Mouse (Mus musculus): ENCODE results near the gene Nrsn2.
A peak's percentile ranks its signal among the peaks of the same experiment; 100 is the strongest.
"Not testable (repeated sequence)": the region's sequence is repeated elsewhere in the genome, so short reads cannot be mapped to it uniquely, and the experiment has no call there.

Nrsn2 gene

DNA sequence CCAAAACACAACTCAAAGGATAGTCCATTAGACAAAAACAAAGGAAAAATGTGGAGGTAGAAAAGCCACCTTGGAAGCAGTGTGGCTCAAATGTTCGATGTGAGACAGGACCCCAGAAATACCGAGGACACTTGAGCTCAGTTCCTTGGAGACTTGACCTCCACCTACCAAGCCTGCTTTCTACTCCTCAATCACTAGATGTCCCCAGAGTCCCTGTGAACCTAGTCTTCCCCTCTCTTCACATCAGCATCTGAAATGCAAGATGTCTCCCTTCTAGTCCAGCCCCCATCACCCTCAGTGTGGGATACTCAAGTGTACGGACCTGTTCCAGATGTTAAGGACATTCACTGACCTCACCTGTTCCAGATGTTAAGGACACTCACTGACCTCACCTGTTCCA, 16.3 kb upstream of the Nrsn2 start:
- DNase-seq (ENCODE audit: low read depth, low spot score), result peak; percentile 88

- no peak for DNase-seq (ENCODE audit: low read depth, low spot score)
These were observed 7.8 kb upstream of the Nrsn2 start for GRCm38 (mm10) chr2:152384191-152384590.

DNA sequence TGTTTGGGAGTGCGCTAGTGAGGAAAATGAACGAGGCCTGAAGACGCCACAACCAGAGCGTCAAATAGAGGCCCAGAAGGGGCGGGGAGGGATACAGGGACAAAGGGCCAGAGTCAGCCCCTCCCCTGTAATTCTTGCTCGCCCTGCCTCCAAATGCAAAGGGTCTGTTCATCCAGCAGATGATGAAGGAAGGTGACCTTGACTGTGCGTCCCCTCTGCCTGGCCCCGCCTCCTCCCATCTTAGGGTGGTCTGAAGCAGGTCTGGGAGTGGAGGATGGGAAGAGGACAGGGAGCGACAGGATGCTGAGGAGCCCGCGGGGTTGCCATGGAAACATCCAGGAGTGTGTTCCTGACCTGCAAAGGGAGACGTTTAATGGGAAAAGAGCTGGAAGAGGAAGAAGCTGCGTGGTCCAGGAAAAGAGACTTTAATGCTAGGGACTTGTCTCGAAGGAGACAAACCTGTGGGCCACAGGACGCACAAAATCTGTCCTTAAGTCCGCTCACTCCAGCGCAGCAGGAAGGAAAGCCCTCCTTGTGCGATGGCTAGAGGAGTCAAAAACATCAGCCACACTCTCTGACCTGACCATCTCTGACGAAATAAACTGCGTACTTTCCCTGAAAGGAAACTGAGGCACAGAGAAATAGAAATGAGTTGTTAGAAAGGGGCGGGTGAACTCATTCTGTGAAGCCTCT, 640 bp downstream of the Nrsn2 start:
- peak; percentile 85 for DNase-seq (ENCODE audit: low read depth, low spot score)

DNA sequence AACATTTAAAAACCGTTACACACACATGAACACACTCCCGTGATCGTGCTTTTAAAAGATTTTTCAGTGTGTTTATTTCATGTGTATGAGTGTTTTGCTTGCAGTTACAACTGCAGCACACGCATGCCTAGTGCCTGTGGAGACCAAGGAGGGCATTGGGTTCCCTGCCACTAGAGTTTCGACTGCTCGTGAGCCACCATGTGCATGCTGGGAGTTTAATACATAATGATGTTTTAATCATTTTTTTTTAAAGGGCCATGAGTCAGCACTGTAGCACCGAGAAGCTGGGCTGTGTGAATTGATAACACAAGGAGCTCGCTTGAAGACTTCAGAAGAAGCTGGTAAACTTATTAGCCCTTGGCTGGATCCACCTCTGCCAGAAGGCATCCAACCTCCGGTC, 2.9 kb downstream of the Nrsn2 start:
- DNase-seq (ENCODE audit: low read depth, low spot score), result no peak

GRCm38 (mm10) chr2:152372661-152373060, 3.8 kb downstream of the Nrsn2 start:
- no peak for DNase-seq (ENCODE audit: low read depth, low spot score)

DNA sequence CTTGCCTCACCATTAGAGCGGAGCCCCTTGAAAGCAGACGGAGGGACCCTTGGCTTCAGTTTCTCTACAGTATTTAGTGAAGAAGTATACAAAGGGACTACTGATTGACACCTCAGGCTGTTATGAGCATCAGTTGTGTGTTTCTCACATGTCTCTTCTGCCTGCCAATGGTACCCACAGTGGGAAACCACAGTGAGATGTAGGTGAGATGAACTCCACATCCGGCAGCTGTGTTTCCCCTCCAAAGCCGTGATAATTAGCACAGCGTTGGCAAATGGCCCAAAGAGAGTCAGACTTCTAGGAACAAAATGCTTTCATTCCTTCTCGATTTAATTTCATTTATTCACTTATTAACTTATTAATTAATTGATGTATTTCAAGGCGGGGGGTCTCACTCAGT, 4.3 kb downstream of the Nrsn2 start:
- DNase-seq (ENCODE audit: low read depth, low spot score), result no peak

DNA sequence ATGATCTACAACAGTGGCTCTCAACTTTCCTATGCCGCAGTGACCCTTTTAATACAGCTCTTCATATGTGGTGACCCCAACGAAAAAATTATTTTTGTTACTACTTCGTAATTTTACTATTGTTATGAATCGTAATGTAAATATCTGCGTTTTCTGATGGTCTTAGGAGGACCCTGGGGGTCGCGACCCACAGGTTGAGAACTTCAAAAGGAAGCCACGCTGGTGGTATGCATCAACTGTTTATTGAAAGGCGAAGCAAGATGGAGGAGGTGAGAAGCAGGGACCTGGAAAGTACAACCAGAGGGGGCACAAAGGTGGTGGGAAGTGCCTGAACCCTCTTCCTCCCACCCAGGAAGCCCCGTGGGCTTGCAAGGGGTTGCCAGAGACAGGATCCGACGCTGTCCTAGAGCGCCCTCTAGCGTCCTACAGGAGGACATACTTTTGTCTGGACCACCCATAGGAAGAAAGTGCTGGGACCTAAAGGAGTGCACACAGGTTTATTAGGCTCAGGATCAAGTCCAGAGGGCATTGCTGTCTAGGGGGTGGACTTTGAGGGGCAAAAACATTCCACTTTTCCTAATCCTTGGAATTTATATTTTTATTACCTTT, 7.8 kb downstream of the Nrsn2 start:
- DNase-seq (ENCODE audit: low read depth, low spot score), result peak; percentile 76

DNA sequence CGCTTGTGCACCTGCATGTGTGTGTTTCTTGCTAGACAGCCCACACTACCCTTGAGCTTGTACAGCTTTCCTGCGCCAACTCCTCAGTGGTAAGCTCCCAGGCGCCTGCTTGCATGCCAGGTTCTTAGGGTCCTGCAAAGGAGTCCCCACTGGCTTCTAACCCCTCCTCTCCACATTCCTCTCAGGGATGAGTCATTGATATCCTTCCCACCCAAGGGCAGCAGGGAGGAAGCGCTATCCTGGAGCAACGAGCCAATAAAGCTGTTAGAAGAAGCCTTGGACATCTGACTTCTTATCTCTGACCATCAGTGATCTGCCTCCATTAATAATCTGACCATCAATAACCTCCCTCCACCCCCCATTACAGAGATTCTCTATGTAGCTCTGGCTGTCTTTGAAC, 8.5 kb downstream of the Nrsn2 start:
- DNase-seq (ENCODE audit: low read depth, low spot score), result no peak

- DNase-seq (ENCODE audit: low read depth, low spot score), result peak; percentile 85
These were observed 12.9 kb downstream of the Nrsn2 start for GRCm38 (mm10) chr2:152363245-152364147.

DNA sequence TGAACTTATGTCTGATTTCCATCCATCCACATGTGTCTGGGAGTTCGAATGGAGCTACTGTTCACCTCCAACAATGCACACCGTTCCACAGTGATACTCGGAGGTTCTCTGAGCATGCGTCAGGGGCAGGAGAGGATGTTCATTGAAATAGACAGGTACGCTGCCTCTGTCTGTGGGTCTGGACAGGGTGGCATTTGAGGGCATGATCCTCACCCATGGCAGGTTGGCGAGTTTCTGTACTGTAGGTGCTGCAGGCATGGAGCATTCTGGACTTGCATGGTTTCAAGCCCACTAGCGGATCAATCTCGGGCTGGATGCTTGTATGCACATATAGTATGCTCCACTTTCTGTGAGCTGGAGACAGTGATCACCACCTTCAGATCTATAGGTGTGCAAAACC, 15.2 kb downstream of the Nrsn2 start:
- no peak for DNase-seq (ENCODE audit: low read depth, low spot score)

DNA sequence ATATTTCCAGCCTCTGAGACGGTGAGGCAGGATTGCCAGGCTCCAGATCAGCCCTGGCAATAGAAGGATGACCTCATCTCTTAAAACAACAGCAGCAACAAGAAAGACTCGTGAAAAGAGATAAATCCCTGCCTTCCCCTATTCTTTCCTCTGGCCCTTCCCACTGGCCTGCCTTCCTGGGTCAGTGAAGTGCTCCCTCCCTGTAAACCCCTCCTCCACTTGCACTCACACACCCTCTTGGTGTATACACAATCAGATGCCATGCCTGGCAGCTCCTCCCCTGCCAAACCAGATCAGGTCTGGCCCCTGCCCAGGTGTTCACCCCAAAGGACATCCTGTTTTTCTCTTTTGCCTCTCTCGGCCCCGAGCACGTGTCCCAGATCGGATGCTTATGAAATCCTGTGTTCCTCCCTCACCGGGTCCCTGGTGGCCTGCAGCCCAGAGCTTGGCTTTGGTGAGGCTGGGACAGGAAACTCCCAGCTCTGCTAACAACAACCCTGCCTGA, 16.1 kb downstream of the Nrsn2 start:
- no peak for DNase-seq (ENCODE audit: low read depth, low spot score)

DNA sequence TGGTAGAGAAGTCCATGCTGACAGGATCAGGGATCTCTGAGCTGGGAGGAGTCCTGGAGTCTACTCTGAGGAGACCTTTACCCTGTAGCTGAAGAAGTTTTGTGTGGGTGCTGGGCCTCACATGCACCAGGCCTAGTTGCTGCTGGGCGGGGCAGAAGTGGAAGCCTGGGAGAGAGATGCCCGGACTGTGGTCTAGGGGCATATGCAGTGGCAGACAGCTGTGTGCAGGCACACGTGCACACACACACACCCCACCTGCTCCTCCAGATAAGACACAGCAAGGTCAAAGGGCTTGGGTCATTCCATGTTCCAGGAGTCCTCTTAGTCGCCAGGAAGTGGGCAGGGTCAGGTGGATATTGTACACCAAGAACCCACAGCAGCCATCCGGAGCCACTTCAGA, 16.8 kb downstream of the Nrsn2 start:
- DNase-seq (ENCODE audit: low read depth, low spot score), result no peak

GRCm38 (mm10) chr2:152358977-152359376, 17.5 kb downstream of the Nrsn2 start:
- not testable (repeated sequence) for DNase-seq (ENCODE audit: low read depth, low spot score)

- no peak for DNase-seq (ENCODE audit: low read depth, low spot score)
These were observed 19.2 kb downstream of the Nrsn2 start for GRCm38 (mm10) chr2:152357254-152357653.

- DNase-seq (ENCODE audit: low read depth, low spot score), result peak; percentile 69
These were observed 26.4 kb downstream of the Nrsn2 start for GRCm38 (mm10) chr2:152349842-152350540.

DNA sequence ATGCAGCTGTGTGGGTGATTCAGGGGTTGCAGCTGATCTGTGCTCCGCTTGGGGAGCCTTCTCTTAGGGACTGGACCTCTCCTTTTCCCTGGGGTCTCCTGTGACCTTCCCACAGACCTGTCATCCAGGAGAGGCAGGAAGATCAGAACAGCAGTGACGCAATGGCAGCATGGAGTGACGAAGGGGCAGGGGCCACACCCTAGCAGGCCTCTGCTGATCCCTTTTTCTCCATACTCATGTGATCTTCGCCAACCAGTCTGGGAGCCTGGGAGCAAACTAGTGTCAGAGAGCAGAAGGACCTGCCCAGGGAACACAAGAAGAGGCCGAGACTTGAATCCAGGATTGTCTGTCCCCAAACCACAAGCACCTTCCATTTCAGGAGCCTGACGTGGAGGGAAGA, 27.2 kb downstream of the Nrsn2 start:
- DNase-seq (ENCODE audit: low read depth, low spot score), result no peak

GRCm38 (mm10) chr2:152347722-152348121, 28.7 kb downstream of the Nrsn2 start:
- no peak for DNase-seq (ENCODE audit: low read depth, low spot score)

GRCm38 (mm10) chr2:152346776-152347465, 29.5 kb downstream of the Nrsn2 start:
- no peak for DNase-seq (ENCODE audit: low read depth, low spot score)

DNA sequence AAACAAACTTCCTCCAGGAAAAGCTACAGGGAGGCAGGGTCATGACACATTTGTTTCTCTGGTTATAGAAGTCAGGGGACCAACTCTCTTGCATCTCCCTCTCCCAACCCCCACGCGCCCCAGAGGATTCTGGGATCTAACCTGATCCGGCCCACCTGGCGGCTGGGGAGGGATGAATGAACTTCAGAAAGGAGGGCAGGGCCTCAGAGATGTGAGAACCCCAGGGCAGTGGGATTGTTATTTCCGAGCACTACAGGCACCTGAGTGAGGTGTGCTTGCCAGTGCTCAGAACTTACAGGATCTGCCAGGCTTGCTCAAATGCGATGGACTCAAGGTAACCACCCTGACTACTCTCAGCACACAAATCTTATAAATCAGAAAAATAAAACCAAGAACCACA, 31.0 kb downstream of the Nrsn2 start:
- DNase-seq (ENCODE audit: low read depth, low spot score), result no peak

DNA sequence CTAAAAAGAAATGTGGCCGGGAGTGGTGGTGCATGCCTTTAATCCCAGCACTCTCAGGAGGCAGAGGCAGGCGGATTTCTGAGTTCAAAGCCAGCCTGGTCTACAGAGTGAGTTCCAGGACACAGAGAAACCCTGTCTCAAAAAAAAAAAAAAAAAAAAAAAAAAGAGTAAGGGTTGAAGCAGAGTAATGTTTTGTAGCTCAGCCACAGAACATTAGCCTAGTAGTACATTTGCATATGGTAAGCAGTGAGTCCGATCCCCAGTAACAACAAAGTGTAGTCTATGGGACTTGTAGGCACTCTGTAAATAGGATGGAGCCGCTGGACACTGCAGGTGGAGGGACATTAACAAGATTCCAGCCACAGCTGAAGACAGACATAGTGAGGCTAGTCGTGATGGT, 31.5 kb downstream of the Nrsn2 start:
- no peak for DNase-seq (ENCODE audit: low read depth, low spot score)

GRCm38 (mm10) chr2:152344361-152344760, 32.1 kb downstream of the Nrsn2 start:
- DNase-seq (ENCODE audit: low read depth, low spot score), result no peak

Measured in brain, adult 2 months (tissue).